Mouse (Mus musculus) retina, embryonic 14.5 days (tissue): ENCODE data around the gene Impdh2.
"Not testable (repeated sequence)": the region's sequence is repeated elsewhere in the genome, so short reads cannot be mapped to it uniquely, and the experiment has no call there.

ENCODE experiments used
- DNase-seq: peaks from one replicate; pipeline ENCODE4 v3.0.0-alpha.2; 2015; ENCODE audit warnings: low spot score

Gene Impdh2

GRCm38 (mm10) chr9:108601986-108602385, 41.9 kb downstream of the Impdh2 start:
- no peak for DNase-seq

DNA sequence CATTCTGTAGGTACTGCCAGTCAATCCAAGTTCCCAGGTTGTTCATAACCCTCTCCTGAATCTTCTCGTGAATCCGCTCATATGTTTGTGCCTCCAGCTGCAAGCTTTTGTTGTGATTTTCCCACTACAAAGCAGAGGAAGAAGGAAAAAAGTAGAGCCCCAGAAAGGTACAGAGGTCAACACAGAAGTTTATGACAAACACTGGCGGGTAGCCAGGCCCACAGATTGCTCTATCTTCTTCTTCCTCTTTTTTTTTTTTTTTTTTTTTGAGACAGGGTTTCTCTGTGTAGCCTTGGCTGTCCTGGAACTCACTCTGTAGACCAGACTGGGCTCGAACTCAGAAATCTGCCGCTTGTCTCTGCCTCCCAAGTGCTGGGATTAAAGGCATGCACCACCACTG, 47.8 kb downstream of the Impdh2 start:
- not testable (repeated sequence) for DNase-seq

- no peak for DNase-seq
Measured at GRCm38 (mm10) chr9:108608889-108609288, 48.8 kb downstream of the Impdh2 start.

DNA sequence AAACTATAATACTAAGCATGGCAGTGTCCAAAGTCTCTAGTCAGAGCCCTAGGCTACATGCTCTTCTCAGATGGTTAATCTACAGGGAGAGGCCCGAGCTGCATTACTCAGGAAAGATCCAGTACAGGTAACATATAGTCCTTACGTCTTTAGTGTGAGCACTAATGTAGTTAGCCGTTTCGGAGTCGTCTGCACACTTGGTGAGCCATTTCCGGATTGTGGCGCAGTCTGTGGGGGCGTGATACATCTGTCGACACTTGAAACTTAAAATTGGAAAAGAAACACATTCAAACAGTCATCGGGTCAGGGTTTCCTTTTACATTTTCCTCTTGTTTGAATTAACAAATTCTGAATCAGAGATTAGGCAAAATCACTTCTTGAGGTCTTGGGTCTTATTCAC, 51.4 kb downstream of the Impdh2 start:
- no peak for DNase-seq
